Comparison of ENCODE assay signal across 8 mouse cellular contexts in the genomic region with DNA sequence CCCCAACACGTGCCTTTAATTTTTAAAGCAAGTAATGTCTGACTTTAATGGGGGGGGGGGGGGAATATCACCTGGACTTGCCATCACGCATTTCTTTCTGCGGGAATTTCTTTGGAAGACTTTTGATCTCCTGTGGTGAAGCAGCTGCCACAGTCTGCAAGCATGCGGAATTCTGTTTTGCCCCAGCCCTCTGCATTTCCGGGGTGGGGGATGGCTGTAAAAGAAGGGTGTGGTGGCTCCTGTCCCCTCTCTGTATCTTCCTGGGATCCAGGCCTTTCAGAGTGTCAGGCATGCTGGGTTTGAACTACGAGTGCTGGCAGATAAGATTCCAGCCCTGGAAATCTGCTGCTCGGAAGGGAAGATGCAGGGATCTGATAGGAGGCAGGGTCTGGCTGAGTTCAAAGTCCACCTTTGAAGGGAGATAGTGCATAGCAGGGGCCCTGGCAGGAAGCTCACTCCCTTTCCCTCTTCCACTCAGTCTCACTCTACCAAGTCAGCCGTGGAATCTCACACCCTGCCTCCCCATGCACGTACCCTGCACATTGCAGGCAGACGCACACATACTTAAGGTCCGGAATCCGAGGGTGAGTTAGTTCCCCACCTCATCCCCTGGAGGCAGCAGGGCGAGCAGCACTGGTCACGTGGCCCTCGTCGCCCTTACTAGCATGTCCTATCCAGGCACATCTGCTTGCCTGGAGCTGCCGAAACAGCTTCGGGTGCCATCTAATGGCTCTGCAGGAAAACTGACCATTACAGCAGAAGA. TPM values are rescaled to one million over a fixed set of nuclear protein-coding genes. Genes with fewer than 3 reads are reported as not detected.
DNase-seq lines count a peak whose midpoint lies in the region; ATAC-seq and TF ChIP-seq lines count a peak whose summit lies in the region.

No protein-coding gene starts in this region.

- no peaks in the 10 kb centered on the region for H3K27me3 ChIP-seq in lung, embryonic 15.5 days
- H3K27me3 ChIP-seq in neural tube, embryonic 15.5 days (replicated peaks) = no peaks in the 10 kb centered on the region

- peak; percentile 36; the same call in 1 of the 2 replicates for TF ChIP-seq CTCF in brain, embryonic 14.5 days (IDR thresholded peaks at IDR 0.05; ENCODE audit: borderline replicate concordance, extremely low read depth, insufficient read depth, insufficient read length)

- intact Hi-C loops in heart, postnatal 25 days (cut with DNase I) = loop anchor here (2.0 kb wide), 1 partner anchor 26 kb away; no protein-coding TSS in a partner anchor

- ATAC-seq in lung, embryonic 15.5 days (ENCODE audit: borderline replicate concordance, extremely low read depth, low FRiP score, low TSS enrichment) = peak; percentile 48; the same call in 1 of the 2 replicates
- ATAC-seq in neural tube, embryonic 15.5 days (ENCODE audit: low FRiP score) = peak; percentile 61

- peak; percentile 97 for DNase-seq in heart, adult 11 months
- DNase-seq in heart, postnatal 25 days (ENCODE audit: low spot score) = no peak
- DNase-seq in brain, embryonic 14.5 days (ENCODE audit: low read depth) = peak; percentile 65
- DNase-seq in heart, adult 9 months (ENCODE audit: low spot score in 2 of 2) = peak; percentile 63 to 67
- DNase-seq in kidney, adult 8-10 months = peak; percentile 40 to 57
- DNase-seq in natural killer cell, adult 2 months (ENCODE audit: low spot score in 2 of 2) = no peak

- 11% methylated on average over 18 of the region's 18 CpGs for WGBS in lung, embryonic 15.5 days
- WGBS in neural tube, embryonic 15.5 days = 12% methylated on average over 18 of the region's 18 CpGs

- H3K36me3 ChIP-seq in lung, embryonic 15.5 days = no peaks in the 10 kb centered on the region
- no peaks in the 10 kb centered on the region for H3K36me3 ChIP-seq in neural tube, embryonic 15.5 days

- H3K4me1 ChIP-seq in lung, embryonic 15.5 days = peaks cover 28% of the 10 kb centered on the region
- peaks cover 19% of the 10 kb centered on the region for H3K4me1 ChIP-seq in neural tube, embryonic 15.5 days

- no peak for TF ChIP-seq POLR2A in brain, embryonic 14.5 days (IDR thresholded peaks at IDR 0.05; ENCODE audit: borderline replicate concordance, extremely low read depth, insufficient read depth, insufficient read length, poor library complexity, severe bottlenecking)

- H3K4me3 ChIP-seq in lung, embryonic 15.5 days = no peak overlapping the region
- no peak overlapping the region for H3K4me3 ChIP-seq in neural tube, embryonic 15.5 days (replicated peaks)

- 0 out of 2 replicates have a peak overlapping the region, but pooled peaks have one; percentile 19 for H3K4me2 ChIP-seq in lung, embryonic 15.5 days
- peak overlapping the region; percentile 43 for H3K4me2 ChIP-seq in neural tube, embryonic 15.5 days

- no peaks in the 10 kb centered on the region for H3K9me3 ChIP-seq in lung, embryonic 15.5 days
- no peaks in the 10 kb centered on the region for H3K9me3 ChIP-seq in neural tube, embryonic 15.5 days (replicated peaks)

- H3K27ac ChIP-seq in lung, embryonic 15.5 days = peak overlapping the region; percentile 31; the same call in 1 of the 2 replicates
- H3K27ac ChIP-seq in neural tube, embryonic 15.5 days (replicated peaks) = no peak overlapping the region

- 0 out of 2 replicates have a peak overlapping the region, but pooled peaks have one; percentile 8 for H3K9ac ChIP-seq in lung, embryonic 15.5 days
- H3K9ac ChIP-seq in neural tube, embryonic 15.5 days (replicated peaks) = peak overlapping the region; percentile 1; the same call in 1 of the 2 replicates

RNA-seq across cellular contexts. Expression of a gene that starts 13.7 kb away (rescaled TPM):
- total RNA-seq in heart, postnatal 25 days (2021) = 1 to 10 TPM; 8.7 to 9.7 TPM
- 4.3 and 4.5 TPM in 2 replicates for polyA plus RNA-seq in brain, embryonic 14.5 days (2012; rRNA removed)
- polyA plus RNA-seq in lung, embryonic 15.5 days (2015; fragmentation: Nextera tagmentation; extraction: Ambion mirVana) = 14.9 and 15.4 TPM in 2 replicates
- 5.8 and 8.4 TPM in 2 replicates for polyA plus RNA-seq in neural tube, embryonic 15.5 days (2015; fragmentation: Nextera tagmentation; extraction: Ambion mirVana)

RNA-seq across cellular contexts. Expression of a gene that starts 21.5 kb away (rescaled TPM):
- total RNA-seq in heart, postnatal 25 days (2021) = under 1 TPM; 0.73 to 0.99 TPM
- 22.1 and 27.9 TPM in 2 replicates for polyA plus RNA-seq in brain, embryonic 14.5 days (2012; rRNA removed)
- polyA plus RNA-seq in lung, embryonic 15.5 days (2015; fragmentation: Nextera tagmentation; extraction: Ambion mirVana) = 0.22 TPM in 1 of 2 replicates, not detected in the other
- polyA plus RNA-seq in neural tube, embryonic 15.5 days (2015; fragmentation: Nextera tagmentation; extraction: Ambion mirVana) = 2.5 TPM in 2 replicates

RNA-seq across cellular contexts. Expression of a gene that starts 21.8 kb away (rescaled TPM):
- total RNA-seq in heart, postnatal 25 days (2021) = 10 to 100 TPM; 19.1 to 20.0 TPM
- polyA plus RNA-seq in brain, embryonic 14.5 days (2012; rRNA removed) = 3.8 and 8.3 TPM in 2 replicates
- polyA plus RNA-seq in lung, embryonic 15.5 days (2015; fragmentation: Nextera tagmentation; extraction: Ambion mirVana) = 2.6 and 3.1 TPM in 2 replicates
- polyA plus RNA-seq in neural tube, embryonic 15.5 days (2015; fragmentation: Nextera tagmentation; extraction: Ambion mirVana) = 4.4 and 5.1 TPM in 2 replicates

Comparison
In these comparisons a context has a peak if more than half of its experiments do, and no peak if none do; other contexts are left out.
1. DNase-seq: peak in heart, adult 11 months (single experiment), brain, embryonic 14.5 days (single experiment), heart, adult 9 months (2 of 2) and kidney, adult 8-10 months (2 of 2); none in heart, postnatal 25 days (single experiment) and natural killer cell, adult 2 months (0 of 2).